Mouse (Mus musculus) G1E (cell line): ENCODE measurements around the gene Zfp62. TPM values are rescaled to one million over a fixed set of nuclear protein-coding genes. Genes with fewer than 3 reads are reported as not detected.
A peak's percentile ranks its signal among the peaks of the same experiment; 100 is the strongest.
"Not testable (repeated sequence)": the region's sequence is repeated elsewhere in the genome, so short reads cannot be mapped to it uniquely, and the experiment has no call there.

Source experiments
- ATAC-seq: 2 replicates; pipeline ENCODE4 v1.8.0; 2016; ENCODE audit warnings: mild to moderate bottlenecking; ENCODE audit not compliant: insufficient number of reproducible peaks, poor library complexity, low FRiP score, severe bottlenecking; ENCODE audit errors: extremely low read depth
- DNase-seq: peaks from one replicate; pipeline ENCODE4 v3.0.0; 2012; ENCODE audit warnings: low spot score
- H3K27me3 ChIP-seq: 2 replicates; pipeline ENCODE4 v1.6.1; 2012; ENCODE audit warnings: mild to moderate bottlenecking, low read length, inconsistent platforms; ENCODE audit not compliant: insufficient read depth
- H3K36me3 ChIP-seq: replicated peaks from 2 replicates; pipeline ENCODE3; 2012; ENCODE audit warnings: mild to moderate bottlenecking, inconsistent platforms
- H3K4me1 ChIP-seq: 2 replicates; pipeline ENCODE4 v1.6.1; 2012; ENCODE audit warnings: low read depth, low read length, inconsistent platforms, mixed read lengths; ENCODE audit not compliant: insufficient read depth
- H3K4me3 ChIP-seq: 2 replicates; pipeline ENCODE4 v1.5.1; 2012; ENCODE audit warnings: low read depth, mild to moderate bottlenecking, inconsistent platforms, low read length, moderate library complexity, mixed read lengths
- H3K9me3 ChIP-seq: replicated peaks from 2 replicates; pipeline ENCODE4 v1.6.1; 2012; ENCODE audit warnings: inconsistent platforms
- CTCF ChIP-seq: IDR thresholded peaks from 2 replicates; pipeline ENCODE4 v1.5.1; 2012; ENCODE audit warnings: low read depth, low read length, inconsistent platforms, mixed read lengths
- GATA1 ChIP-seq: IDR thresholded peaks from 2 replicates; pipeline ENCODE4 v1.6.1; 2012; ENCODE audit warnings: borderline replicate concordance, low read length, inconsistent platforms, mixed read lengths
- GATA2 ChIP-seq: IDR thresholded peaks from 2 replicates; pipeline ENCODE4 v1.6.1; 2012; ENCODE audit warnings: low read depth, low read length, inconsistent platforms, borderline replicate concordance
- POLR2AphosphoS5 ChIP-seq: IDR thresholded peaks from 2 replicates; pipeline ENCODE4 v1.6.1; 2012; ENCODE audit warnings: low read depth, low read length, inconsistent platforms; ENCODE audit not compliant: insufficient replicate concordance
- TAL1 ChIP-seq: conservative IDR thresholded peaks from 2 replicates; pipeline ENCODE4 v1.6.1; 2012; ENCODE audit warnings: low read depth, low read length, inconsistent platforms, mixed read lengths
- polyA plus RNA-seq: library from polyadenylated mRNA; stranded (reverse); fragments of >175 nt; gene quantifications from 2 replicates; pipeline ENCODE4 v1.2.3, GENCODE M21; 2012
- total RNA-seq, 2 experiments: library from RNA; stranded (forward) in 1 of 2; stranded (reverse) in 1 of 2; fragments of 200-1000 nt in 1 of 2; fragments of >200 nt in 1 of 2; fragmentation: Nextera tagmentation in 1 of 2; gene quantifications; 2 replicates each; pipeline ENCODE4 v1.2.3; 2014 to 2017

Zfp62 gene
- total and polyA plus RNA-seq, 3 experiments = 13.3 to 143 (median 78.2) TPM

DNA sequence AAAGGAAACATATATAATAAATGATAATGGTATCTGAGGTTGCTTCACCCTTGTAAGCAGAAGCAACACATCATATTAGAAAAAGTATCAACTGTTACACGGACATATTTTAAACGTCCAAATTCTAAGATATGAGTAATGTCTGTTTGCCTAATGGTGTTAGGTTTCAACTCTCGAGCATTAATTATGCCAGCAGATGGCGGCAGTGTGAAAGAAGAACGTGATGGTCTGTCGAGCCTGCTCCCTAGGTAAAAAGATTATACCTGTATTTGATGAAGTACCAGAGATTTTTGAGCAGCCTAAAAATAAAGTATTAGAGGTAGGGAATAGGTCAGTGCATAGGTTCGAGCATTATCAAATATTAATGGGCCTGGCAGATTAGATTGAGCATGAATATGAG, 13.4 kb upstream of the Zfp62 start:
- H3K36me3 ChIP-seq = no peaks in the 10 kb centered on the region
- no peak for TF ChIP-seq CTCF
- TF ChIP-seq POLR2AphosphoS5 = no peak
- no peak for TF ChIP-seq GATA1
- no peak for TF ChIP-seq GATA2
- TF ChIP-seq TAL1 = no peak
- no peaks in the 10 kb centered on the region for H3K9me3 ChIP-seq
- H3K4me3 ChIP-seq = no peak overlapping the region
- peaks cover 11% of the 10 kb centered on the region; the same call in 1 of the 2 replicates for H3K27me3 ChIP-seq
- no peaks in the 10 kb centered on the region for H3K4me1 ChIP-seq
- ATAC-seq (no peak), DNase-seq (peak; percentile 9)

DNA sequence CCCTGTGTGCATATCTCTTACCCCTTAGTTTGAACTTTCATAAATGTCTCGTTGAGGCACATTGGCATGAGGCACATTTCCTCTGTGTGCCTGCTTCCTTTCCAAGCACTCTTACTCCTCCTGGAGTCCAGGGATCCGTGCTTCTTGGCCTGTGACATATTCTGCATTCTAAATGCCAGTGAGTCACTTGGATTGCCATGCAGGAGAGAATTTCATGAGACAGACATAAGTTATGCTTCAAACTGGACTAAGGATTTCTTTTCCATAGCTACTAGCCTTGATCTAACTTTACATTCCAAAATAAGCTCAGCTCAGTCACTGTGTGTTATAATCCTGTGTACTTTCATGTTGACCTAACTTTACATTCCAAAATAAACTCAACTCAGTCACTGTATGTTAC, 12.0 kb upstream of the Zfp62 start:
- DNase-seq (no peak), ATAC-seq (no peak)
- Histone ChIP-seq H3K9me3 (no peaks in the 10 kb centered on the region), H3K27me3 (peaks cover 8% of the 10 kb centered on the region; the same call in 1 of the 2 replicates), H3K36me3 (no peaks in the 10 kb centered on the region), H3K4me1 (no peaks in the 10 kb centered on the region), H3K4me3 (no peak overlapping the region)
- TF ChIP-seq POLR2AphosphoS5 (no peak), GATA1 (no peak), TAL1 (no peak), CTCF (no peak), GATA2 (no peak)

GRCm38 (mm10) chr11:49194771-49195170, 8.3 kb upstream of the Zfp62 start:
- not testable (repeated sequence) for H3K27me3 ChIP-seq, H3K4me3 ChIP-seq, ATAC-seq, H3K9me3 ChIP-seq, DNase-seq, H3K4me1 ChIP-seq, H3K36me3 ChIP-seq

DNA sequence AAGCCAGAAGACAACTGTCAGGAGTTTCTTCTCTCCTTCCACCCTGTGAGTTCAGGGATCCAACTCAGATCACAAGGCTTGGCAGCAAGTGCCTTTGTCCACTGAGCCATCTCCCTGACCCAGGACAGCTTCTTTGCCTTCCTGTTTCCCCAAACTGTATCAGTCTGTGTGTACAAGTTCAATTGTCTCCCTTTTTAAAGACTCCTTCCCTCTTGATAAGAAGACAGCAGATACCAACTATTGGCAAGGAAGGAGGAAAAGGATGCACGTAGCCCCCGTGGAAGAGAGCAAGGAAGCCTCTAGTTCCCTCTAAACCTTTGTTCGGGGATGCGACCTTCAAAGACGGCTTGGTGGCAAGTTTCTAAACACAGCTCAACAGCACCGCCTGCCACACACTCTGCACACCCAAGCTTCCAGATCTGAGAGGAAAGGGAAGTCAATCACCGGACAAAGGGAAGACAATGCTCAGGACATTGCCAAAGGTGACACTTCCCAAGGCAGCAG, 7.2 kb upstream of the Zfp62 start:
- ATAC-seq (no peak), DNase-seq (no peak)
- no peak for TF ChIP-seq GATA2
- TF ChIP-seq GATA1 = no peak
- TF ChIP-seq TAL1 = no peak
- TF ChIP-seq CTCF = no peak
- TF ChIP-seq POLR2AphosphoS5 = no peak

DNA sequence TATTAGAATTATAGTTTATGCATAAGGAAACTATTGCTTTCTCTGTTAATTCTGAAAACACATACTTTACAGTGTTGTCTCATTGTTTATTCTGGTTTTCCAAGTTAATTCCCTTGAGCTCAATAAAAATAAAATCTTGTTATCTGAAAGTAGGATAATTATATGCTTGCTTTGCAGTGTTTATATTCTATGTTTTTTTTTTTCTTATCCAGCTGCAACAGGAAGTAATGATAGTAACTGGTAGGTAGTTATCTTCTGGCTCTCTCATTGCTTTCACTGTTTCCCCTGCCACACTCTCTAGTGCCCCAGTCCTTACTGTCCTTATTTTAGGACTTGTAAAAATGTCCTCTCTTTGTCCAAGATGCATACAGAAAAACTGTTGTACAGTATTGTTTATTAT, 2.4 kb upstream of the Zfp62 start:
- no peak for TF ChIP-seq CTCF
- TF ChIP-seq GATA2 = no peak
- no peak for TF ChIP-seq POLR2AphosphoS5
- TF ChIP-seq TAL1 = no peak
- TF ChIP-seq GATA1 = no peak
- DNase-seq (no peak), ATAC-seq (no peak)
- no peaks in the 10 kb centered on the region for H3K27me3 ChIP-seq
- peaks cover 22% of the 10 kb centered on the region for H3K4me1 ChIP-seq
- H3K36me3 ChIP-seq = peaks cover 17% of the 10 kb centered on the region
- H3K9me3 ChIP-seq = 0 out of 2 replicates have a peak, but pooled peaks cover 2% of the 10 kb centered on the region
- no peak overlapping the region for H3K4me3 ChIP-seq

More for the DNA sequence above, 7.2 kb upstream of the Zfp62 start:
- Histone ChIP-seq H3K9me3 (0 out of 2 replicates have a peak, but pooled peaks cover 2% of the 10 kb centered on the region), H3K4me1 (0 out of 2 replicates have a peak, but pooled peaks cover 2% of the 10 kb centered on the region), H3K4me3 (no peak overlapping the region), H3K27me3 (no peaks in the 10 kb centered on the region), H3K36me3 (peaks cover 12% of the 10 kb centered on the region)

GRCm38 (mm10) chr11:49201142-49201541, 1.9 kb upstream of the Zfp62 start:
- ATAC-seq (no peak), DNase-seq (no peak)
- H3K4me1 ChIP-seq = peaks cover 23% of the 10 kb centered on the region
- 0 out of 2 replicates have a peak, but pooled peaks cover 2% of the 10 kb centered on the region for H3K9me3 ChIP-seq
- peaks cover 18% of the 10 kb centered on the region for H3K36me3 ChIP-seq
- H3K27me3 ChIP-seq = no peaks in the 10 kb centered on the region
- H3K4me3 ChIP-seq = no peak overlapping the region
- TF ChIP-seq POLR2AphosphoS5 (no peak), TAL1 (no peak), GATA2 (no peak), GATA1 (no peak), CTCF (no peak)

DNA sequence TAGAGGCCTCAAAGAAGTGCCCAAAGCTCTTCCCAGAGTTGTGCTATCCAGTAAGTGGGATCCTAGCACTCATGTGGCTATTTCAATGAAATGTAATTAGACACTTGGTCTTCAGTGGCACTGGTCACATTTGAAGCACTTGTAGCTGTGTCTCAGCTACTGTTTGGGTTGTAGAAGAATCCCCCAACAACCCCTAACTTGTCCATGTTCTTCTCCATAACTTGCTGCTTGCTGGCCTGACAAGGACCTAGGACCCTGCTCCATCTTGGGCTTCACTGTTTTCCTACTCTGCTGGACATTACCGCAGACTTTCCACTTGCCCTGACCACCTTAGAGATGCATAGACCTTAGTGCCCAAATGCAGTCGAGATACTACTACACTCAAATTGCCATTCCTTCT, 1.0 kb upstream of the Zfp62 start:
- ATAC-seq = no peak

More for the DNA sequence above, 1.0 kb upstream of the Zfp62 start:
- Histone ChIP-seq H3K27me3 (no peaks in the 10 kb centered on the region), H3K4me1 (peaks cover 31% of the 10 kb centered on the region), H3K9me3 (0 out of 2 replicates have a peak, but pooled peaks cover 2% of the 10 kb centered on the region), H3K36me3 (peaks cover 27% of the 10 kb centered on the region), H3K4me3 (peak overlapping the region; percentile 85)
- no peak for TF ChIP-seq CTCF
- TF ChIP-seq GATA1 = no peak
- TF ChIP-seq GATA2 = no peak
- DNase-seq = no peak
